Mouse (Mus musculus) spleen, adult 2 months (tissue): ENCODE measurements around the gene Cfap126.

ENCODE experiments used
- CTCF ChIP-seq: fragments of 200-500 bp; IDR thresholded peaks from 2 replicates; pipeline ENCODE4 v1.5.1; 2011; ENCODE audit warnings: mild to moderate bottlenecking, inconsistent platforms; ENCODE audit not compliant: insufficient read depth, insufficient read length, insufficient replicate concordance; ENCODE audit errors: extremely low read depth
- POLR2A ChIP-seq: fragments of 200-500 bp; IDR thresholded peaks from 2 replicates; pipeline ENCODE4 v1.6.1; 2011; ENCODE audit warnings: low read depth, low read length, inconsistent platforms

- no peak for TF ChIP-seq CTCF
- no peak for TF ChIP-seq POLR2A
These were observed 12.7 kb upstream of the Cfap126 start for GRCm38 (mm10) chr1:171101033-171101432.
